Mouse (Mus musculus): ENCODE results near the gene Gcgr.

- TF ChIP-seq CTCF (IDR thresholded peaks at IDR 0.05; ENCODE audit: insufficient read depth, low read depth, low read length) (no peak), POLR2A (IDR thresholded peaks at IDR 0.05; ENCODE audit: insufficient read depth, low read depth, low read length) (no peak)
Observed at GRCm38 (mm10) chr11:120531646-120532045, 1.1 kb downstream of the Gcgr start.

All from olfactory bulb, adult 2 months (tissue).